Mouse (Mus musculus): Measurements from ENCODE around the gene Ogt.

Ogt gene

DNA sequence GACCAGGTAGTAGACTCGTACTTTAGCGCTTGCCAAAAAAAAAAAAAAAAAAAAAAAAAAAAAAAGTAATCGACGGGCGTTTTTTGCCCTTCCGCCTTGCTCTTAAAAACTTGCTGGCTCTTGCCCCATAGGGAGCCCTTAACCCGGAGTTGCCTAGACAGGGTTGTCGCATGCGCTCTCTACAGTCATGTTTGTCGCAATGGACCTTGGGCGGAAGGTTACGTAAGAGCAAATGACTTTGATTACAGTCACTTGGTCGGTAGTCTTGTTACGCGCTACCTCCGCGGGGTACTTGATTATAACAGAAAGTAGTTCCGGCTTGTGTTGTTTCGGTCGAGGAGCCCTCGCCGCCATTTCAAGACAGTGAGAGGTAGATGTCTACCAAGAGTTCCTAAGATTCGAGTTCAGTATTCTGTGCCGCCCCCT, at the start of gene Ogt:
Gene Ogt (plus strand): TSS at position 320 of the 426 bp plus-strand sequence.
- in situ Hi-C loops (cut with MboI; ENCODE audit: unreplicated experiment in 2 of 2): loop anchor here in 1 of 2 experiments (25.0 kb wide), 1 partner anchor 377 kb away; the partner anchor contains the start of genes Foxo4, Gm20489, Gm614 and Il2rg

DNA sequence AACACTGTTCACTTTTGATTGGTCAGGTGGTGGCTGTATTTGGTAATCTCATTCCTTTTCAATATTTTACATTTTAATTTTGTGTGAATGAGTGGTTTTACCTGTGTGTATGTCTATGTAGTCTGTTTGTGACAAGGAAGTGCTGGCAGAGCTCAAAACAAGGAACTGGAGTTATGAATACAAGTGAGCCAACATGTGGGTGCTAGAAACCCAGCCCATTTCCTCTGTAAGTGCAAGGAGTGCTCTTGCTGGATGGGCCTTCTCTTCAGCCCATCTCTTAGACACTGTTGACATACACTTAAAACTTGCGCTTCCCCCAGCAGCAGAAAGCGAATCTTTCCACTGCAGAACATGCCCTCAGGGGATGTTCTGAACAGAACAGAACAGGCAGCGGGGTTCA, 23.7 kb upstream of the Ogt start:
- in situ Hi-C loops (cut with MboI; ENCODE audit: unreplicated experiment in 2 of 2): no loop called here

DNA sequence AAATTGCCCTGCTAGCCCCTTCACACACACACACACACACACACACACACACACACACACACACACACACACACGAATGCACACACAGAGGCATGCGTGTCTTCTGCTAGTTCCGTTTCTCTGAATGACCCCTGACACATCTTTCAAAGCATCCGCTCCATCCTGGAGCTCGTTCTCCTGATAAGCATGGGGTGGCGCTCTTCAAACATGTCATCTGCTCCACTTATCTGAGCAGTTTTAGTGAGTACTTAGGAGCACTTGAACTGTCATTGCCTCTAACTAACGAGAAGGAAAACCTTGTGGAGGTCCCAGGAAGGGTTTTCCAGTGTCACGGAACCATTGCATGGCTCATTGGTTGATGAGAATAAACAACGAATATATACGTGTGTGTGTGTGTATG, 22.0 kb upstream of the Ogt start:
- in situ Hi-C loops (cut with MboI; ENCODE audit: unreplicated experiment in 2 of 2): no loop called here

DNA sequence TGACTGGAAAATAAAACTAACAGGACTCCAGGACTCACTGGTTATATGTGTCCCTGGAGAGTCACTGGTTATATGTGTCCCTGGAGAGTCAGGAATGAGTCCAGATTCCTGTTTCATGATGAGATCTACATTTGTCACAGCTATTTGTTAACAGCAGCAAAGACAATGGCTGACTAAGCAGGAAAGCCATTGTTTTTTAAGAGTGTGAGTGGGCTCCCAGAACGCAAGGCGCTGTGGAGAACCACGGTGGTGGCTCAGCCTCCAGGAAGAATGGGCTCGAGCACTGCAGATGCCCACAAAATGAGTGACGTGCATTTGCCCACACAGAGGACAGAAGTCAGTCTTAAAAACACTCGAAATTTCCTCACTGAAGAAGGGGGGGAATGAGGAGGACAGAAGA, 19.5 kb upstream of the Ogt start:
- in situ Hi-C loops (cut with MboI; ENCODE audit: unreplicated experiment in 2 of 2): no loop called here

DNA sequence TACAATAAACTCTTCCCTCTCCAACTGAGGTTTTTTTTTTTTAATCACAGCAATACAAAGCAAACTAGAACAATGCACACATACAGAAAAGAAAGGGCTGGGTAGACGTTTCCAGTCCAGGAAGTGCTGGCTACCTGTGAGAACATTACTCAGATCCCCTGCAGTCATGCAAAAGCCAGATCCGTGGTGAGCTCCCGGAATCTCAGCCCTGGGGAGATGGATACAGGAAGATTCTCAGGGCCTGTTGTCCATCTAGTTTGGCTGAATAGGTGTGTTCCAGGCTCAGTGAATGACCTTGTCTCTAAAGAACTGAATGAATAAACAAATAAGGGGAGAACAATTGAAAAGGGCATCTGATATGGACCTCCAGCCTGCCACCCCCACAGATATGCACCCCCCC, 17.3 kb upstream of the Ogt start:
- in situ Hi-C loops (cut with MboI; ENCODE audit: unreplicated experiment in 2 of 2): no loop called here

DNA sequence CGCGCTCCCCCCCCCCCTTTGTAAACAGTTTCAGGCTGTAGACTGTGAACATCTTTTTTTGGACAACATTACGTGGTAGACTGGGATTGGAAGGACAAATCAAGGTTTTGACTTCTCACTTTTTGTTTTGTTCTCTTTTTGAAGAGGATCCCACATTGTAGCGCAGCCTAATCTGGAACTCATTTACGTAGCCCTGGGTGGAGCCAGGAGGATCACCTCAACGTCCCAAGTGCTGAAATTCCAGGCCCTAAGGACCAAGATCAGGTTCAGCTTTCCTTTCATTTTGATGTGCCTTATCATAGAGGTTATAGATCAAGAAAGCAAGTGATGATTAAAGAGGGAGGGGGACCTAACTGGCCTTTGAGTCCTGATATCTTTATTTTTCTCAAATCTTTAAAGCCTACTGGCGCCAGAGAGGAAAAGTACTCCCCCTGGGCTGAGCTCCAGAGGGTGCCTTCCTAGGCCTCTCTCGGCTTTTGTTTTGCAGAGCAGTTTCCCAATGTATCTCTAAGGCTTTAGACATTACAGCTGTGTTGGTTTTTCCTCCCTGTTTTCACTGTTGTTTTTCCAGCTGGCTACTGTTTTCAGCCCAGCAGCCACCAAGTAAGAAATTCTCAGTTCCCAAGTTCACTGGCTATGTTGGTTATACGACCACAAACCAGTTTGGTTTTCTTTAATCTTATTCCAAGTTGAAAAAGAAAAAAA, 2.9 kb upstream of the Ogt start:
- in situ Hi-C loops (cut with MboI; ENCODE audit: unreplicated experiment in 2 of 2): loop anchor here in 1 of 2 experiments (25.0 kb wide), 1 partner anchor 375 kb away; the partner anchor contains the start of genes Foxo4, Gm20489, Gm614 and Il2rg

DNA sequence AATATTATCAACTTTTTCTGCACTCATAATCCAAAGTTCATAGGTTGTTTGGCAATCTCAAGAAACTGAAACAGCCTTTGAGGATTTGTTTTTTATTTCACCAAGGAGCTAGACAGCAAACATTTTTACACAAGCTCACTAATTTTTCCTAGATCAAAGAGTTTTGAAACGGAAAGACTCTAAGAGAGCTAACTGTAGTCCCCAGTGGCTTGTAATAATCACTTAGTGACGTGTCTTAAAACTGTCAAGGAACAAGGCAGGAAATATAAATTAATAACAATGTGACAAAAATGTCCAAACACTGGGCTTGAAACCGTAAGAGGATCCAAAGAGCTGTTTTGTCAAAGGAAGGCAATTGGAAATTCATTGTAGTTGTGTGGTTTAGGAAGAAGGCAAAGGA, 1.0 kb upstream of the Ogt start:
- in situ Hi-C loops (cut with MboI; ENCODE audit: unreplicated experiment in 2 of 2): loop anchor here in 1 of 2 experiments (25.0 kb wide), 1 partner anchor 377 kb away; the partner anchor contains the start of genes Foxo4, Gm20489, Gm614 and Il2rg

DNA sequence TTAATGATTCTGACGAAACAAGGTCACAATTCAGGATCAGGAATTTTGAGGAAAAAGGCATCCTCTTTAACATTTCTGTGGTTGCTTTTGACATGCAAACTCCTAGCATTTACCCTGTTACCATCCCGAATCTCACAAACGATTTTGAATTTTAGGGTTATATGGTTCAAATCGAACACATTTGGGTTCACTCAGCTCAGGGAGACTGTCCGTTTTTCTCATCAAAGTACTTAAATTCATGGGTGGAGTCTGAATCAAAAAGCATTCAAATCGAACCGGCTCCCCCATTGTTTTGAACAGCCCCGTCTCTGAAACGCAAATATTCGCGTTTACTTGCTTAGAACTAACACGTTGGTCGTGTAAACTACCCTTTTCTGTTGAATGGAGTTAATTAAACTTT, 554 bp upstream of the Ogt start:
- in situ Hi-C loops (cut with MboI; ENCODE audit: unreplicated experiment in 2 of 2): loop anchor here in 1 of 2 experiments (25.0 kb wide), 1 partner anchor 377 kb away; the partner anchor contains the start of genes Foxo4, Gm20489, Gm614 and Il2rg

DNA sequence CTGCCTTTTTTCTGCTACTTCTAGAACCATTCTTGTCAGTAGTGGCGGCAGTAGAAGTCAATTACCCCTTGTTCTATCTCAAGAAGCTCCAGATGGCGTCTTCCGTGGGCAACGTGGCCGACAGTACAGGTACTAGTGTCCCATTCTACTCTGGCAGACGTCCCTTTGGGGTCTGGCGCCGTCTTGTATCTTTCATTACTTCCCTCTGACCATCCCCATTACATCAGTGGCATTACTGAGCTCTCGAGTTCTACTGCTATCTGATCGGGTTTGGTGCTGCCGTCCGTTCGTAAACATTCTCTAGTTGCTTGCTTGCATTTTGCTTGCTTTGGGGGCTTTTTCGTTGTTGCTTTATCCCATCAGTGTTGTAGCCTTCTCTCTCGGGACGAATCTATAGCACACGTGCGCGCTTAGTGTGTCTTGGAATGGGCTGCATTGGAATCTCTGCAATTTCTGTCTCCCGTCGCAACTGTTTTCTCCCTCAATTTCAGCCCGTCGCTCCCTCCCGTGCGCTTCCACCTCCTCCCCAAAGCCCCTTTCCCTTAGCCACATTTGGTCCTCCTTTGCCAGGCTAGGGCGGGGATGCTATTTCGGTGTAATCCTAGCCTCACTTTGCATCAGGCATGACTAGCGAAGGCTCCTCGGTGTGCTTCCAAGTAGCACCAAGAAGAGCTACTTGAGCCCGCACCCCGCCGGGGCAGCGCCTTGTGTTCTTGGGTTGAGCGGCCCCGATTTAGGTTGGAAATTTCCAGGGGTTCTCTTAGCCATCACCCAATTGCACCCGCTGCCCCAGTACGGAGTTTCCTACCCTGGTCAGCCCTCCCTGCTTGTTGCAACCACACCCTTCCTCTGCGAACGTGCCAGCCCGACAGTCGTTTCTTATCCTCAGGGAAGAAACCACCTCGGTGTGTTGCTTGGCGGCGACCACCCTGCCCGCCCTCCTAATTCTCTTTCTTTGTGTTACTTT, 617 bp downstream of the Ogt start:
- in situ Hi-C loops (cut with MboI; ENCODE audit: unreplicated experiment in 2 of 2): loop anchor here in 1 of 2 experiments (25.0 kb wide), 1 partner anchor 378 kb away; the partner anchor contains the start of genes Foxo4, Gm20489, Gm614 and Il2rg

DNA sequence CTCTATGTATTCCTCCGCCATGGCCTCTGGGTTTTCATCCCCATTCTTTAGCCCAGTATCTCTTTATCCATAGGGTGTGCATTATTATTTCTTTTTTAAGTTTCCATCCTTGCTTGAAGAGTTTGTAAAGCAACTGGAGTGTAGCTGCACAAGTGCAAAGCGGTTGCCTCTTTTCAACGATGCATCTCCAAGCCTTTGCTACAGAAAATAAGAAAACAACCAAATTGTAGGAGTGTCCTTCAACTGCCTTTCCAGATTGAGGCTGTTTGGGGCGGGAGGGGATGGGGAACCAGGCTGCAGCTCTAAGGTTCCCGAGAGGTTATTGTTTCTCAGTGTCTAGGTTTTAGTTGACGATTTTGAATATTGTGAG, 1.3 kb downstream of the Ogt start:
- in situ Hi-C loops (cut with MboI; ENCODE audit: unreplicated experiment in 2 of 2): loop anchor here in 1 of 2 experiments (25.0 kb wide), 1 partner anchor 379 kb away; the partner anchor contains the start of genes Foxo4, Gm20489, Gm614 and Il2rg

DNA sequence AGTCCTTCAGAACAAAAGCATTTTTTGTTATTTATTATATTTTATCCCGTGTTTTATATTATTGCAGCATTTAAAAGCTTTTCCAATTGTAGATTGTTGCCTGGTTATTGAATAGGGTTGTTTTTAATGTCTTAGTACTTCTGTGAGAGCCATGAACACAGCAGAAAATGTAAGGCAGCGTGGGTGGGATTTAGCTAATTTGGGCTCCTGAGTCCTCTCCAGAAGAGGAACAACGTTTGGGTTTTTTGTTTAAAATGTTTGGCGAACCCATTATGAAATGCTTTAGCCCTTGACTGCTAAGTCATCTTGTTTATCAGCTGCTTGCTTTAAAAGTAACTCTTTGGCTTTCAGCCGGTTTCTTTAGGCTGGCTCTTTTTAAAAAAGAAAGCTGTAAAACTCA, 2.2 kb downstream of the Ogt start:
- in situ Hi-C loops (cut with MboI; ENCODE audit: unreplicated experiment in 2 of 2): loop anchor here in 1 of 2 experiments (25.0 kb wide), 1 partner anchor 380 kb away; the partner anchor contains the start of genes Foxo4, Gm20489, Gm614 and Il2rg

DNA sequence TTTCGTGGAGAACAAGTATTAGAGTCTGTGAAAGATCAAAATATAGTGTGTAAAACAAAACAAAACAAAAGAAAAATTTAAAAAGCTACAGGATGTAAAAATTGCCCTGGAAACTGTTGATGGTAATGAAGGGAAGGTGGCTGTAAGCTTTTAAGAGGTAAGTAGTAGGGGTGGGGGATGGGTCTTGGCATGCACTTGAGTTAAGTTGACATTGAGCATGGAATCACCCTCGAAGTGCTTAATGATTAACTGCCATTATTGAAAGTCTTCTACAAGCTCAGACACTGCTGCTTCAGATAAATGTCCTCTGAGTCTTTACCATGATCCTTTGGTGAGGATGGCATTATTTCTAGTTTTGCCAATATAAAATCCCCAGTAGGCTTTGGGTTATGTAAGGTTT, 5.4 kb downstream of the Ogt start:
- in situ Hi-C loops (cut with MboI; ENCODE audit: unreplicated experiment in 2 of 2): loop anchor here in 1 of 2 experiments (25.0 kb wide), 1 partner anchor 383 kb away; the partner anchor contains the start of genes Foxo4, Gm20489, Gm614 and Il2rg

DNA sequence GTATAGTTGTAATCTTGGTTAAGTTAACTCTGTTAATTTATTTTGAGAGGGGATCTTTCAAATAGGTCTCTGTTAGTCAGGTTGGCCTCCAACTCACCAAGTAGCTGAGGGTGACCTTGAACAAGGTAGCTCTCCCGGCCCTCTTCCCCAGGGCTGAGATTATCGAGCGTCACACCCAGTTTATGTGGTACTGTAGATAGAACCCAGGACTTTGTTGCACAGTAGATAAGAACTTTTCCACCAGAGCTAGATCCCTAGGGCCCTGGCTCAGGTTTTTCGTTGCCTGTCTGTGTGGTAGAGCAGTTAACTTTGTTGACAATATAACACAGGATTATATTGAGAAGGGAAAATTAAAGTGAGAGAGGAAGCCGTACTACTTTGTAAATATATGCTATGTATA, 6.8 kb downstream of the Ogt start:
- in situ Hi-C loops (cut with MboI; ENCODE audit: unreplicated experiment in 2 of 2): loop anchor here in 1 of 2 experiments (25.0 kb wide), 1 partner anchor 384 kb away; the partner anchor contains the start of genes Foxo4, Gm20489, Gm614 and Il2rg

DNA sequence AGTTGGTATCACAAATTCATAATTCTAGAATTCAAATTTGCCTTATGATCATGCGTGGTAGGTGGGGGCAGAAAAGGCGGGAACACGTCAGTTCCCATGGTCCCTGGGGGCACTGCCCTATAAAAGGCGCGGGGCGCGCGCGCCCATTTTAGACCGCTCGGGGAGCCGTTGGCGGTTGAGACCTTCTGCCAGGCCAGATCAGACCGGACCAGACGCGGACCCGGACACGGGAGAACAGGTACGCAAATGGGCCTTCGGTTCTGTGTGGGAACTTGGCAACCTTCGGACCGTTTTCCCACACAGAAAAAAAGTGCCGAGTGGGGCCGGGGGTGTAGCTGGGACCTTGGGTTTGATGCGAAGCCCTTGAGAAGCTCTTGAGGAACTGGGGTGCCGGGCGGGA, 55.8 kb downstream of the Ogt start:
- in situ Hi-C loops (cut with MboI; ENCODE audit: unreplicated experiment in 2 of 2): loop anchor here in 1 of 2 experiments (25.0 kb wide), 1 partner anchor 242 kb away; no protein-coding TSS in a partner anchor

DNA sequence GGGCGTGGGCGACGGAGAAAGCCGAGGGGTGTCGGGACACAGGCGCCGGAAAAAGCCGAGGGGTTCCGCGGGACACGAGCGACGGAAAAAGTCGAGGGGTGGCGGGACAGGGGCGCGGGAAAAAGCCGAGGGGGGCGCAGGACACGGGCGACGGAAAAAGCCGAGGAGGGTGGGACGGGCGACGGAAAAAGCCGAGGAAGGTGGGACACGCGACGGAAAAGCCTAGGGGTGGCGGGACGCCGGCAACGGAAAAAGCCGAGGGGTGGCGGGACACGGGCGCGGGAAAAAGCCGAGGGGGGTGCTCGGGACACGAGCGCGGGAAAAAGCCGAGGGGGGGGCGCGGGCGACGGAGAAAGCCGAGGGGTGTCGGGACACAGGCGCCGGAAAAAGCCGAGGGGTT, 57.7 kb downstream of the Ogt start:
- in situ Hi-C loops (cut with MboI; ENCODE audit: unreplicated experiment in 2 of 2): loop anchor here in 1 of 2 experiments (25.0 kb wide), 1 partner anchor 240 kb away; no protein-coding TSS in a partner anchor

DNA sequence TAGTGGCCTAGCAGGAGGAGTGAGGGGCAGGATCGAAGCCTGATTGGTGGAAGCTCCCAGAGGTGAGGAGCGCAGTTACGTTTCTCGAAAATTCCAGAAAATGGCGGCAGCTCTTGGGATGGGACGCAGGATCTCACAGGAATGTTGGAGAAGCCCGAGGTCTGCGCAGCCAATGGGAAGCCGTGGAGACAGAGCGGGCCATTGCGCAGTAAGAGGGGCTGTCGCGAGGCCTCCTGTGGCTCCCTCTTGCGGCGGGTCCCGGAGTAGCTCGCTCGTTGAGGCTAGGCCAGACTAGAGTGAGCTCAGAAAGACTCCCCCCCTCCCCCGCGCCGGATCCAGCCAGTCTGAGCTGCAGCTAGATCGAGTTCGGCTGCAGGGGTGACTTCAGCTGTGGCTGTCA, 58.4 kb downstream of the Ogt start:
- in situ Hi-C loops (cut with MboI; ENCODE audit: unreplicated experiment in 2 of 2): loop anchor here in 1 of 2 experiments (25.0 kb wide), 1 partner anchor 239 kb away; no protein-coding TSS in a partner anchor

DNA sequence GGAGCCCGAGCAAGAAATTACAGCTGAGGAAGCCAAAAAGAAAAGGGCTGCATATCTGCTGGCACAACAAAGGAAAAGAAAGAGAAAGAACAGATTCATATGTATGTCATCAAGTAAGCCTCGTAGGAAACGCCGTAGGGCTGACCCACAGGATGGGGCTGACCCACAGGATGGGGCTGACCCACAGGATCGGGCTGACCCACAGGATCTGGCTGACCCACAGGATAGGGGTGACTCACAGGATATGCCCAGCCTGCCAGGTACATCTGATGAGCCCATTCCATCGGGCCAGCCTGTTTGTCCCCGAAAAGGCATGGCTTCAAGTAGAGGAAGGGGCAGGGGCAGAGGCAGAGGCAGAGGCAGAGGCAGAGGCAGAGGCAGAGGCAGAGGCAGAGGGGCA, 65.3 kb downstream of the Ogt start:
- in situ Hi-C loops (cut with MboI; ENCODE audit: unreplicated experiment in 2 of 2): no loop called here

DNA sequence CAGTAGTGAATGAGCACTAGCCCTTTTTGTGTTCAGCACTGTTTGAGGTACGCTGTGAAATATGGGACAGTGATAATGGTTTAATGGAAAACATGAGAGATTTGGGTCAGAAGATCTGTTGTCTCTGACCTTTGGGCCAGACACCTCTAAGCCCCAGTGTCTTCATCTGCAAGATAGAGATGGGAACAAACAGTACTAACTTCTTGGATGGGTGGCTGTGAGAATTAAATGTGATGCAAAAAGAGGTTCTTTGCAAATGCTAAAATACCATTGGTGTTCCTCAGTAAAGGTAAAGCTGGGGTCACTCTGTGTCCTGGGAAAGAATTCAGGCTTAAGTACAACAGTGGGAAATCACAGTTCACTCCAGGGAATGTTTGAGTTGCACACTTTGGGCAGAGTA, 80.5 kb downstream of the Ogt start:
- in situ Hi-C loops (cut with MboI; ENCODE audit: unreplicated experiment in 2 of 2): no loop called here

DNA sequence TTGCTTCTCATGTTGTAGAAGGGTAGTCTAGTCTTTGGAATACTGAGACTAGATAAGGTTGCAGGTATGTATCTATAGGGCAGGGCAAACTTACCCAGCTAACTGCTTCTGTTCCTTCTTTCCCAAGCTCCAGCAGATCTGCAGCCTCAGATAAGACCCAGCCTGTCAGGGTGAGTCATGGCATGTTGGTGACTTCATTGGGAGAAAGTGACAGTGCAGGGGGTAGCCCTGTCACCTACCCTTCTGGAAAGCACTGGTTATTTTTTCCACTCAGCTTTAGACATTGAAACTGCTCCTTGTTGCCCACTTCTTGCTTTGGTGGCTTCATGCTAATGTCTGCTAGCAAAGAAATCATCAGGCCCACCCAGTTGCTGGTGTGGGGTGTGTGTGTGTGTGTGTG, 90.2 kb downstream of the Ogt start:
- in situ Hi-C loops (cut with MboI; ENCODE audit: unreplicated experiment in 2 of 2): no loop called here

DNA sequence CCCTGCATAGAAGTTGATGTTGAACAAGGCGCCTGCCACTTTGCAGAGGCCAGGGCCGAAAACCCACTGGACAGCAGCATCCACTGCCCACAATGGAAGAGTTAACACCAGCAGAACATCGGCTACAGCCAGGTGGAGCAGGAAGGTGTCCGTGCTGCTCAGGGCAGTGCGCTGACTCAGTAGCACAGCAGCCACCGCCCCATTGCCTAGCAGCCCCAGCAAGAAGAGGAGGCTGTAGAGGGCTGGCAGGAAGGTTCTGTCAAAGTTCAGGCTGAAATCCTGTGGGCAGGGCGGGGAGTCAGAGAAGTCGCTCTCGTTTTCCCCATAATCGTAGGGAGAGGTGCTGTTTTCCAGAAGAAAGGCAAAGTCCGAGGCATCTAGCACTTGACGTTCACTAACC, 92.8 kb downstream of the Ogt start:
- in situ Hi-C loops (cut with MboI; ENCODE audit: unreplicated experiment in 2 of 2): no loop called here
